Mouse (Mus musculus): ENCODE results near the gene Rtp4. TPM values are rescaled to one million over a fixed set of nuclear protein-coding genes. Genes with fewer than 3 reads are reported as not detected.

The Rtp4 gene
- polyA plus RNA-seq, 1 experiment from 2014 or later, result 24.0 TPM

GRCm38 (mm10) chr16:23550346-23550980, 30.4 kb downstream of the Rtp4 start:
- Histone ChIP-seq H3K4me3 (ENCODE audit: low read depth, low read length) (no peak overlapping the region), H3K4me1 (ENCODE audit: insufficient read depth) (no peaks in the 10 kb centered on the region), H3K27me3 (ENCODE audit: insufficient read depth, low read length) (no peaks in the 10 kb centered on the region), H3K27ac (ENCODE audit: low read depth) (no peak overlapping the region), H3K36me3 (replicated peaks; ENCODE audit: insufficient read depth, low read length) (no peaks in the 10 kb centered on the region), H3K9me3 (ENCODE audit: low read length) (no peaks in the 10 kb centered on the region), H3K4me2 (ENCODE audit: low read depth, low read length) (no peak overlapping the region), H3K9ac (replicated peaks) (no peak overlapping the region)
- ATAC-seq (no peak), DNase-seq (peak; percentile 44)
- 46% methylated on average over 8 of the region's 8 CpGs for WGBS (ENCODE audit: insufficient replicate concordance)
- TF ChIP-seq EP300 (IDR thresholded peaks at IDR 0.05; ENCODE audit: low read depth), result no peak
- peak; percentile 88 for TF ChIP-seq CTCF (IDR thresholded peaks at IDR 0.05; ENCODE audit: low read depth)

GRCm38 (mm10) chr16:23550981-23551582, 31.0 kb downstream of the Rtp4 start:
- WGBS (ENCODE audit: insufficient replicate concordance), result 75% methylated on average over 18 of the region's 18 CpGs
- TF ChIP-seq CTCF (IDR thresholded peaks at IDR 0.05; ENCODE audit: low read depth) (no peak), EP300 (IDR thresholded peaks at IDR 0.05; ENCODE audit: low read depth) (no peak)
- H3K9ac ChIP-seq (replicated peaks), result no peak overlapping the region

GRCm38 (mm10) chr16:23554673-23555072, 34.6 kb downstream of the Rtp4 start:
- TF ChIP-seq CTCF (IDR thresholded peaks at IDR 0.05; ENCODE audit: low read depth), result no peak
- no peak for TF ChIP-seq EP300 (IDR thresholded peaks at IDR 0.05; ENCODE audit: low read depth)
- no peaks in the 10 kb centered on the region for H3K36me3 ChIP-seq (replicated peaks; ENCODE audit: insufficient read depth, low read length)
- H3K27ac ChIP-seq (ENCODE audit: low read depth), result no peak overlapping the region
- no peak overlapping the region for H3K4me3 ChIP-seq (ENCODE audit: low read depth, low read length)
- H3K4me1 ChIP-seq (ENCODE audit: insufficient read depth), result no peaks in the 10 kb centered on the region
- H3K9ac ChIP-seq (replicated peaks), result no peak overlapping the region
- DNase-seq (no peak), ATAC-seq (no peak)
- WGBS (ENCODE audit: insufficient replicate concordance), result 76% methylated on average over 5 of the region's 5 CpGs
- H3K9me3 ChIP-seq (ENCODE audit: low read length), result no peaks in the 10 kb centered on the region
- no peaks in the 10 kb centered on the region for H3K27me3 ChIP-seq (ENCODE audit: insufficient read depth, low read length)
- no peak overlapping the region for H3K4me2 ChIP-seq (ENCODE audit: low read depth, low read length)

More at GRCm38 (mm10) chr16:23550981-23551582, 31.0 kb downstream of the Rtp4 start:
- Histone ChIP-seq H3K27me3 (ENCODE audit: insufficient read depth, low read length) (no peaks in the 10 kb centered on the region), H3K4me1 (ENCODE audit: insufficient read depth) (no peaks in the 10 kb centered on the region), H3K9me3 (ENCODE audit: low read length) (no peaks in the 10 kb centered on the region), H3K4me2 (ENCODE audit: low read depth, low read length) (no peak overlapping the region), H3K27ac (ENCODE audit: low read depth) (no peak overlapping the region), H3K36me3 (replicated peaks; ENCODE audit: insufficient read depth, low read length) (no peaks in the 10 kb centered on the region), H3K4me3 (ENCODE audit: low read depth, low read length) (no peak overlapping the region)
- ATAC-seq (no peak), DNase-seq (no peak)

GRCm38 (mm10) chr16:23557195-23557594, 37.1 kb downstream of the Rtp4 start:
- Histone ChIP-seq H3K4me1 (ENCODE audit: insufficient read depth) (no peaks in the 10 kb centered on the region), H3K4me2 (ENCODE audit: low read depth, low read length) (no peak overlapping the region), H3K4me3 (ENCODE audit: low read depth, low read length) (no peak overlapping the region), H3K9ac (replicated peaks) (no peak overlapping the region), H3K27me3 (ENCODE audit: insufficient read depth, low read length) (no peaks in the 10 kb centered on the region), H3K27ac (ENCODE audit: low read depth) (no peak overlapping the region), H3K9me3 (ENCODE audit: low read length) (no peaks in the 10 kb centered on the region), H3K36me3 (replicated peaks; ENCODE audit: insufficient read depth, low read length) (no peaks in the 10 kb centered on the region)
- WGBS (ENCODE audit: insufficient replicate concordance), result 27% methylated on average over 5 of the region's 5 CpGs
- ATAC-seq, result peak; percentile 48; the same call in 1 of the 2 replicates
- peak; percentile 13 for DNase-seq
- TF ChIP-seq EP300 (IDR thresholded peaks at IDR 0.05; ENCODE audit: low read depth), result no peak

- H3K9me3 ChIP-seq (ENCODE audit: low read length), result no peaks in the 10 kb centered on the region
- H3K4me2 ChIP-seq (ENCODE audit: low read depth, low read length), result no peak overlapping the region
- TF ChIP-seq CTCF (IDR thresholded peaks at IDR 0.05; ENCODE audit: low read depth) (no peak), EP300 (IDR thresholded peaks at IDR 0.05; ENCODE audit: low read depth) (no peak)
- no peaks in the 10 kb centered on the region for H3K27me3 ChIP-seq (ENCODE audit: insufficient read depth, low read length)
- ATAC-seq (no peak), DNase-seq (no peak)
- no peak overlapping the region for H3K27ac ChIP-seq (ENCODE audit: low read depth)
- no peak overlapping the region for H3K4me3 ChIP-seq (ENCODE audit: low read depth, low read length)
- no peaks in the 10 kb centered on the region for H3K36me3 ChIP-seq (replicated peaks; ENCODE audit: insufficient read depth, low read length)
- H3K4me1 ChIP-seq (ENCODE audit: insufficient read depth), result no peaks in the 10 kb centered on the region
- no peak overlapping the region for H3K9ac ChIP-seq (replicated peaks)
- 70% methylated on average over 2 of the region's 2 CpGs for WGBS (ENCODE audit: insufficient replicate concordance)
Measured at GRCm38 (mm10) chr16:23557669-23558068, 37.6 kb downstream of the Rtp4 start.

GRCm38 (mm10) chr16:23568369-23568958, 48.4 kb downstream of the Rtp4 start:
- TF ChIP-seq CTCF (IDR thresholded peaks at IDR 0.05; ENCODE audit: low read depth) (no peak), EP300 (IDR thresholded peaks at IDR 0.05; ENCODE audit: low read depth) (no peak)
- Histone ChIP-seq H3K27ac (ENCODE audit: low read depth) (no peak overlapping the region), H3K4me3 (ENCODE audit: low read depth, low read length) (no peak overlapping the region), H3K9me3 (ENCODE audit: low read length) (no peaks in the 10 kb centered on the region), H3K9ac (replicated peaks) (no peak overlapping the region), H3K4me2 (ENCODE audit: low read depth, low read length) (no peak overlapping the region), H3K36me3 (replicated peaks; ENCODE audit: insufficient read depth, low read length) (no peaks in the 10 kb centered on the region), H3K4me1 (ENCODE audit: insufficient read depth) (no peaks in the 10 kb centered on the region), H3K27me3 (ENCODE audit: insufficient read depth, low read length) (no peaks in the 10 kb centered on the region)
- DNase-seq, result no peak
- no peak for ATAC-seq
- WGBS (ENCODE audit: insufficient replicate concordance), result 71% methylated on average over 4 of the region's 4 CpGs
